Mouse (Mus musculus): ENCODE measurements around the gene Cnot4.
"Not testable (repeated sequence)": the region's sequence is repeated elsewhere in the genome, so short reads cannot be mapped to it uniquely, and the experiment has no call there.

Cnot4 gene

GRCm38 (mm10) chr6:35133579-35134488 is at the start of gene Cnot4:
Gene Cnot4 (minus strand): TSS chr6:35133724.
- DNase-seq, result peak; percentile 98

GRCm38 (mm10) chr6:35179299-35179698 is 45.8 kb upstream of the Cnot4 start:
- DNase-seq, result not testable (repeated sequence)

- DNase-seq, result peak; percentile 29
These were observed 44.2 kb upstream of the Cnot4 start for GRCm38 (mm10) chr6:35177650-35178272.

- peak; percentile 80 for DNase-seq
These were observed 43.6 kb upstream of the Cnot4 start, which contains the start of gene Nup205 for GRCm38 (mm10) chr6:35176979-35177649. Gene Nup205 (plus strand): TSS chr6:35177421.

- DNase-seq, result no peak
These were observed 39.7 kb upstream of the Cnot4 start for GRCm38 (mm10) chr6:35173181-35173580.

GRCm38 (mm10) chr6:35172028-35172427 is 38.5 kb upstream of the Cnot4 start:
- DNase-seq, result not testable (repeated sequence)

- DNase-seq, result no peak
These were observed 35.7 kb upstream of the Cnot4 start for GRCm38 (mm10) chr6:35169250-35169649.

GRCm38 (mm10) chr6:35154540-35154939 is 21.0 kb upstream of the Cnot4 start:
- DNase-seq, result no peak

- DNase-seq, result no peak
These were observed 14.3 kb upstream of the Cnot4 start for GRCm38 (mm10) chr6:35147726-35148422.

- no peak for DNase-seq
These were observed 12.0 kb upstream of the Cnot4 start for GRCm38 (mm10) chr6:35145569-35145968.

GRCm38 (mm10) chr6:35140351-35140750 is 6.8 kb upstream of the Cnot4 start:
- no peak for DNase-seq

GRCm38 (mm10) chr6:35134844-35135243 is 1.3 kb upstream of the Cnot4 start:
- DNase-seq, result no peak

- DNase-seq, result no peak
These were observed 312 bp downstream of the Cnot4 start for GRCm38 (mm10) chr6:35133246-35133578.

GRCm38 (mm10) chr6:35132806-35133205 is 718 bp downstream of the Cnot4 start:
- no peak for DNase-seq

GRCm38 (mm10) chr6:35122488-35122887 is 11.0 kb downstream of the Cnot4 start:
- DNase-seq, result no peak

- no peak for DNase-seq
These were observed 11.6 kb downstream of the Cnot4 start for GRCm38 (mm10) chr6:35121925-35122324.

- no peak for DNase-seq
These were observed 31.1 kb downstream of the Cnot4 start for GRCm38 (mm10) chr6:35102457-35102856.

GRCm38 (mm10) chr6:35084927-35085326 is 48.6 kb downstream of the Cnot4 start:
- no peak for DNase-seq

GRCm38 (mm10) chr6:35075148-35075547 is 58.4 kb downstream of the Cnot4 start:
- DNase-seq, result no peak

GRCm38 (mm10) chr6:35071261-35071660 is 62.3 kb downstream of the Cnot4 start:
- DNase-seq, result no peak

- DNase-seq, result no peak
These were observed 71.1 kb downstream of the Cnot4 start for GRCm38 (mm10) chr6:35062446-35062845.

- no peak for DNase-seq
These were observed 90.4 kb downstream of the Cnot4 start for GRCm38 (mm10) chr6:35043127-35043526.

GRCm38 (mm10) chr6:35033341-35033740 is 100.2 kb downstream of the Cnot4 start:
- no peak for DNase-seq

All from right cerebral cortex, postnatal 14 days (tissue).